Mouse (Mus musculus) kidney, adult 8-10 months (tissue): ENCODE results near the gene Zmym5.
"Not testable (repeated sequence)": the region's sequence is repeated elsewhere in the genome, so short reads cannot be mapped to it uniquely, and the experiment has no call there.

Experiments
- DNase-seq, 2 experiments: peaks; one replicate each; pipeline ENCODE4 v3.0.0; 2022

The Zmym5 gene

GRCm38 (mm10) chr14:56811701-56812339 lies at the start of gene Zmym5:
TSS of gene Zmym5 (minus strand) at chr14:56811716.
- DNase-seq, result peak; percentile 91

- peak; percentile 83 to 86 for DNase-seq
These were observed 38.2 kb upstream of the Zmym5 start for GRCm38 (mm10) chr14:56849681-56850080.

GRCm38 (mm10) chr14:56848322-56848721 lies 36.8 kb upstream of the Zmym5 start:
- DNase-seq, result no peak

- peak; percentile 38 to 67 for DNase-seq
These were observed 33.0 kb upstream of the Zmym5 start for GRCm38 (mm10) chr14:56844507-56844906.

- DNase-seq, result peak; percentile 61 to 78
These were observed 32.5 kb upstream of the Zmym5 start for GRCm38 (mm10) chr14:56844033-56844432.

GRCm38 (mm10) chr14:56834576-56834975 lies 23.1 kb upstream of the Zmym5 start:
- not testable (repeated sequence) for DNase-seq

GRCm38 (mm10) chr14:56833211-56833610 lies 21.7 kb upstream of the Zmym5 start:
- peak; percentile 50 to 59 for DNase-seq

- DNase-seq, result no peak
These were observed 21.1 kb upstream of the Zmym5 start for GRCm38 (mm10) chr14:56832563-56833113.

- no peak for DNase-seq
These were observed 20.6 kb upstream of the Zmym5 start for GRCm38 (mm10) chr14:56832147-56832546.

GRCm38 (mm10) chr14:56830491-56831045 lies 19.1 kb upstream of the Zmym5 start:
- no peak for DNase-seq

GRCm38 (mm10) chr14:56824562-56824961 lies 13.0 kb upstream of the Zmym5 start:
- DNase-seq, result no peak

- no peak for DNase-seq
These were observed 6.1 kb upstream of the Zmym5 start for GRCm38 (mm10) chr14:56817616-56818015.

- DNase-seq, result no peak
These were observed 5.6 kb upstream of the Zmym5 start for GRCm38 (mm10) chr14:56817131-56817530.

GRCm38 (mm10) chr14:56816541-56816940 lies 5.0 kb upstream of the Zmym5 start:
- no peak for DNase-seq

GRCm38 (mm10) chr14:56812520-56813036 lies 1.1 kb upstream of the Zmym5 start:
- DNase-seq, result peak; percentile 92

GRCm38 (mm10) chr14:56810781-56811690 lies 480 bp downstream of the Zmym5 start:
- DNase-seq, result peak; percentile 36 to 39

GRCm38 (mm10) chr14:56793243-56793642 lies 18.3 kb downstream of the Zmym5 start:
- peak; percentile 26 to 59 for DNase-seq

GRCm38 (mm10) chr14:56784575-56784974 lies 26.9 kb downstream of the Zmym5 start:
- DNase-seq, result no peak

GRCm38 (mm10) chr14:56778933-56779300 lies 32.6 kb downstream of the Zmym5 start:
- no peak for DNase-seq

GRCm38 (mm10) chr14:56778200-56778932 lies 33.1 kb downstream of the Zmym5 start, which contains the start of gene Pspc1:
TSS of gene Pspc1 (minus strand) at chr14:56778316.
- peak; percentile 96 to 97 for DNase-seq

GRCm38 (mm10) chr14:56777360-56778136 lies 34.0 kb downstream of the Zmym5 start:
- DNase-seq, result peak; percentile 39 to 64
